Mouse (Mus musculus): Measurements from ENCODE around the gene Olfr734.

Gene Olfr734

GRCm38 (mm10) chr14:50326661-50327060 lies at the start of gene Olfr734:
Olfr734 (minus strand) TSS chr14:50326761.
- no peak for DNase-seq

- no peak for DNase-seq
These were observed 37.0 kb upstream of the Olfr734 start for GRCm38 (mm10) chr14:50363561-50363960.

- DNase-seq: no peak
These were observed 33.9 kb upstream of the Olfr734 start for GRCm38 (mm10) chr14:50360480-50360879.

GRCm38 (mm10) chr14:50357593-50357992 lies 31.0 kb upstream of the Olfr734 start, which contains the start of gene Tlr11:
Tlr11 (plus strand) TSS chr14:50357914.
- no peak for DNase-seq

DNA sequence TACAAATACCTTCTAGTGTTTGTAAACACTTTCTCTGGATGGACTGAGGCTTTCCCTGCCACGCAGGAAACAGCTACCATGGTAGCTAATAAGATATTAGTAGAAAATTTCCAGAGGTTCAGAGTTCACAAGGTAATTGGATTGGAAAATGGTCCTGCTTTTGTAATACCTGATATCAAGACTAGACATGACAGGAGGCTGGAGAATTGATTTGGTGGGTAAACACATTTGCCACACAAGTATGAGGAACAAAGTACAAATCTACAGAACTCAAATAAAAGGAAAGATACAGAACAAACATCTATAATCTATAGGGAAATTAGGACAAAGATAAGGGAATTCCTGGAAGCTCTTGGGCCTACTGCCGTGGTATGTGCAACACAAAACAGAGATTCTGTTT lies 30.2 kb upstream of the Olfr734 start:
- no peak for DNase-seq

- DNase-seq: peak; percentile 9 to 36
These were observed 25.9 kb upstream of the Olfr734 start for GRCm38 (mm10) chr14:50352438-50352837.

- DNase-seq: no peak
These were observed 22.2 kb upstream of the Olfr734 start, which contains the start of gene Olfr735 for GRCm38 (mm10) chr14:50348796-50349195. Olfr735 (minus strand) TSS chr14:50348872.

- DNase-seq: no peak
These were observed 25.1 kb downstream of the Olfr734 start, which contains the start of gene Olfr733 for GRCm38 (mm10) chr14:50301422-50301821. Olfr733 (minus strand) TSS chr14:50301522.

GRCm38 (mm10) chr14:50284106-50284505 lies 42.5 kb downstream of the Olfr734 start, which contains the start of gene Olfr732:
Olfr732 (minus strand) TSS chr14:50284206.
- DNase-seq: no peak

Measured in kidney, postnatal 25 days (tissue).